Mouse (Mus musculus): ENCODE data around the gene Hsdl2.

- TF ChIP-seq CTCF (IDR thresholded peaks at IDR 0.05; ENCODE audit: low read depth, low read length) (no peak), GATA1 (IDR thresholded peaks at IDR 0.05; ENCODE audit: borderline replicate concordance, low read length) (no peak), TAL1 (conservative IDR thresholded peaks at IDR 0.05; ENCODE audit: low read depth, low read length) (no peak)
Measured at GRCm38 (mm10) chr4:59585097-59585496, 3.7 kb downstream of the Hsdl2 start.
